Mouse (Mus musculus): ENCODE results near the gene L3mbtl4. TPM values are rescaled to one million over a fixed set of nuclear protein-coding genes. Genes with fewer than 3 reads are reported as not detected.

L3mbtl4 gene
- total RNA-seq, 2 experiments from 2014 or later: 3.9 to 5.0 TPM

- intact Hi-C loops (cut with DNase I): no loop called here
- DNase-seq (ENCODE audit: low spot score in 2 of 2): no peak
Measured at GRCm38 (mm10) chr17:68793741-68794140, 520.1 kb downstream of the L3mbtl4 start.

GRCm38 (mm10) chr17:68826323-68826722 lies 552.7 kb downstream of the L3mbtl4 start, which contains the start of gene Tmem200c:
Tmem200c (plus strand) TSS chr17:68826623.
- no peak for DNase-seq (ENCODE audit: low spot score in 2 of 2)
- intact Hi-C loops (cut with DNase I): no loop called here

Data from left cerebral cortex, postnatal 14 days (tissue).